Mouse (Mus musculus): Measurements from ENCODE around the gene Ak3. TPM values are rescaled to one million over a fixed set of nuclear protein-coding genes. Genes with fewer than 3 reads are reported as not detected.

Ak3 gene
- total RNA-seq, 2 experiments from 2014 or later: 194 to 208 TPM

GRCm38 (mm10) chr19:28995366-28995765 lies 52.4 kb downstream of the Ak3 start:
- DNase-seq: no peak

GRCm38 (mm10) chr19:28994870-28995269 lies 52.9 kb downstream of the Ak3 start:
- no peak for DNase-seq

- DNase-seq: no peak
Observed at GRCm38 (mm10) chr19:28991391-28991790, 56.4 kb downstream of the Ak3 start.

GRCm38 (mm10) chr19:28990590-28991221 lies 57.1 kb downstream of the Ak3 start:
- DNase-seq: no peak

GRCm38 (mm10) chr19:28990194-28990589 lies 57.6 kb downstream of the Ak3 start, which contains the start of gene Cdc37l1:
Cdc37l1 (plus strand) TSS chr19:28990352.
- DNase-seq: peak; percentile 100

- no peak for DNase-seq
Observed at GRCm38 (mm10) chr19:28989515-28989914, 58.2 kb downstream of the Ak3 start.

- DNase-seq: no peak
Observed at GRCm38 (mm10) chr19:28982617-28983016, 65.1 kb downstream of the Ak3 start.

GRCm38 (mm10) chr19:28974862-28975611 lies 72.7 kb downstream of the Ak3 start:
- peak; percentile 90 for DNase-seq

Other genes starting within 250 kb of the Ak3 start
- under 1 TPM; 0.51 to 0.94 TPM for gene Slc1a1, start 212.9 kb downstream of the Ak3 start, total RNA-seq (2021)
- gene Plpp6, start 84.0 kb downstream of the Ak3 start, total RNA-seq (2021): 10 to 100 TPM; 20.7 to 22.7 TPM
- gene 4430402I18Rik, start 80.2 kb downstream of the Ak3 start, total RNA-seq (2021): 10 to 100 TPM in 1 of 2 experiments, 1 to 10 TPM in 1; 9.4 to 15.8 TPM
- gene Cdc37l1, start 57.6 kb downstream of the Ak3 start, total RNA-seq (2021): 10 to 100 TPM; 31.8 to 39.0 TPM
- 10 to 100 TPM; 30.6 to 40.3 TPM for gene Rcl1, start 53.4 kb upstream of the Ak3 start, total RNA-seq (2021)
- 10 to 100 TPM; 17.7 to 20.5 TPM for gene Jak2, start 203.9 kb upstream of the Ak3 start, total RNA-seq (2021)